In the genomic region with DNA sequence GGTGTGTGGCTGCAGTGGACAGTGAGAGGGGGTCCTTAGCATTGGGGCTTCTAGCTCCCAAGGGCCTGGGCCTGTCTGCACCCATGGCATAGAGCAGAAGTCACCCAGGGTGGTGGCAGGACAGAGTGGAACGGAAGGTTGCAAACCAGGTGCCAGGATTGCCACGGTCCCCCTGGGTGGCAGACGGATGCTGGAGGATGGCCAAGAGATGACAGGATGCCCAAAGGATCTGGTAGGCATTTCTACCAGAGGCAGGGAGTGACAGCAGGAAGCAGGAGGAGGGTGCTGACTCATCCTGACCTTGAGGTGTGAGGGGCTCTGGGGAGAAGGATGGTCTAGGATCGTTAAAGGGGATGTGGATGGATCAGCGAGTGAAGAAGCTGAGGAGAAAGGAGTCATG, we compare ENCODE assay signal across 23 mouse cellular contexts. TPM values are rescaled to one million over a fixed set of nuclear protein-coding genes. Genes with fewer than 3 reads are reported as not detected.
"Had no signal": no experiment of that assay in that cellular context is flagged by ENCODE, and none has a peak within 500 bp of the region (broad histone marks: within the 10 kb centered on the region; RNA-seq: fewer than 3 reads in every experiment).

No protein-coding gene starts in this region.

- H3K27ac ChIP-seq: kidney, postnatal 0 days; layer of hippocampus, adult 2 months; limb, embryonic 10.5 days; limb, embryonic 13.5 days; liver, embryonic 12.5 days; liver, embryonic 15.5 days; lung, embryonic 15.5 days; midbrain, embryonic 10.5 days; midbrain, embryonic 13.5 days had no signal

- H3K4me3 ChIP-seq: layer of hippocampus, adult 2 months; limb, embryonic 10.5 days; limb, embryonic 13.5 days; liver, embryonic 12.5 days; liver, embryonic 15.5 days; lung, embryonic 15.5 days; megakaryocyte, embryonic 14.5 days; midbrain, embryonic 10.5 days; midbrain, embryonic 13.5 days; myocyte had no signal

- H3K9ac ChIP-seq: limb, embryonic 13.5 days; liver, embryonic 12.5 days; liver, embryonic 15.5 days; lung, embryonic 15.5 days; midbrain, embryonic 13.5 days had no signal

- H3K4me1 ChIP-seq: limb, embryonic 13.5 days; liver, embryonic 12.5 days; liver, embryonic 15.5 days; lung, embryonic 15.5 days had no signal

- DNase-seq: kidney, postnatal 25 days; layer of hippocampus, adult 9-11 months; liver; lung, adult 18-20 months; lung, postnatal 10 days; lung, postnatal 36 days; right cerebral cortex, adult 18-20 months; right cerebral cortex, postnatal 14 days; right cerebral cortex, postnatal 4 days; thymus, postnatal 36 days had no signal

- H3K9me3 ChIP-seq: limb, embryonic 10.5 days; limb, embryonic 13.5 days; liver, embryonic 12.5 days; liver, embryonic 15.5 days; lung, embryonic 15.5 days; megakaryocyte, embryonic 14.5 days; midbrain, embryonic 10.5 days; midbrain, embryonic 13.5 days had no signal

- ATAC-seq: liver, embryonic 12.5 days; midbrain, embryonic 16.5 days had no signal

- H3K4me2 ChIP-seq: limb, embryonic 13.5 days; liver, embryonic 12.5 days; liver, embryonic 15.5 days; lung, embryonic 15.5 days; midbrain, embryonic 13.5 days had no signal

- H3K36me3 ChIP-seq: limb, embryonic 10.5 days; limb, embryonic 13.5 days; liver, embryonic 12.5 days; liver, embryonic 15.5 days; lung, embryonic 15.5 days; midbrain, embryonic 10.5 days; midbrain, embryonic 13.5 days had no signal

- H3K27me3 ChIP-seq: limb, embryonic 13.5 days; liver, embryonic 15.5 days; lung, embryonic 15.5 days; midbrain, embryonic 13.5 days had no signal

RNA-seq across cellular contexts. Expression of a gene that starts 15.3 kb away (rescaled TPM):
- total RNA-seq: monocyte, adult 5-6 weeks had no signal
- polyA plus RNA-seq: liver, embryonic 15.5 days had no signal
